8 mouse cellular contexts compared by ENCODE assay signal in the genomic region with DNA sequence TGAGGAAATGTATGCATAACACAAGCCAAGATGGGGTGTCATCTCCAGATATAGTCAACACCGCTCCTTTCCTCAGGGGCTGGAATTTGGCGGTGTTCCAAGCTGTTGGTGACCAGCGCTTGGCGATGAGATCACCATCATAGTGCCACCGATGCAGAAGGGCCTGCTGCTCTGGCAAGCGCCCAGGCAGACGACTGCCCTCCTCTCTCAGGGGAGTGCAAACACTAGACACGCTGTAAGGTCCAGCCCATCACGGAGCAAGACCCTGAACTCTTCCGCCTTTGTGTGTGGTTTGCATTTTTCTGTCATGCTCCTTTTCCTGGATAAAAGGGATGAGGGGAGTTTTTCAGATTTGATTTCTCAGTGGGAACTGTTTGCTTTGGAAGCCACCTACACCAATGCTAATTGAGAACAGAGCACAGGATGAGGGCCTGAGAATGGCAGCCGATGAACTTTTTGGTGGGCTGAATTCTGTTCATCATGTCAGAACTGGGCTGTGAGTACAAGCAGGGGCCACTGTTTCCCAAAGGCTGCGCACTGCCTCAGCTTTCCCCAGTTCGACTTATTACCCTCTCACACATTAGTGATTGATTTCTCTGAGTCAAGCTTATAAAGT.
DNase-seq lines count a peak whose midpoint lies in the region; ATAC-seq and TF ChIP-seq lines count a peak whose summit lies in the region.

No protein-coding gene starts in this region.

- H3K4me1 ChIP-seq in E14TG2a.4 (replicated peaks; ENCODE audit: low read depth, low read length): peaks cover 24% of the 10 kb centered on the region
- H3K4me1 ChIP-seq in embryonic fibroblast, embryonic 13.5 days (ENCODE audit: control insufficient read depth, insufficient read depth, low read length): peaks cover 23% of the 10 kb centered on the region
- peaks cover 23% of the 10 kb centered on the region for H3K4me1 ChIP-seq in hindbrain, embryonic 16.5 days (ENCODE audit: control insufficient read depth, insufficient read depth, low read depth, low read length)
- H3K4me1 ChIP-seq in limb, embryonic 10.5 days: peaks cover 53% of the 10 kb centered on the region
- peaks cover 12% of the 10 kb centered on the region for H3K4me1 ChIP-seq in midbrain, postnatal 0 days (ENCODE audit: insufficient read depth, low read length)

- peak overlapping the region; percentile 69 for H3K4me2 ChIP-seq in hindbrain, embryonic 16.5 days (ENCODE audit: low read length)
- peak overlapping the region; percentile 80 for H3K4me2 ChIP-seq in midbrain, postnatal 0 days (ENCODE audit: low read depth, low read length, poor library complexity, severe bottlenecking)

- peak overlapping the region; percentile 80 for H3K4me3 ChIP-seq in E14TG2a.4 (replicated peaks; ENCODE audit: low read length)
- peak overlapping the region; percentile 51 for H3K4me3 ChIP-seq in embryonic fibroblast, embryonic 13.5 days (ENCODE audit: insufficient read depth, low read length)
- H3K4me3 ChIP-seq in hindbrain, embryonic 16.5 days (ENCODE audit: low read length): peak overlapping the region; percentile 65
- H3K4me3 ChIP-seq in limb, embryonic 10.5 days: peak overlapping the region; percentile 62
- peak overlapping the region; percentile 55 for H3K4me3 ChIP-seq in midbrain, postnatal 0 days (ENCODE audit: low read depth, low read length)

- DNase-seq in adrenal gland, postnatal 14 days: peak; percentile 81
- DNase-seq in limb, embryonic 10.5 days (ENCODE audit: low spot score): no peak
- DNase-seq in midbrain, postnatal 0 days (ENCODE audit: low spot score): peak; percentile 89
- no peak for DNase-seq in spleen, postnatal 36 days (ENCODE audit: low spot score in 2 of 2)
- DNase-seq in ovary, postnatal 10 days (ENCODE audit: low spot score): no peak

- H3K36me3 ChIP-seq in E14TG2a.4 (ENCODE audit: insufficient read depth, low read length): no peaks in the 10 kb centered on the region
- H3K36me3 ChIP-seq in hindbrain, embryonic 16.5 days (ENCODE audit: control insufficient read depth, insufficient read depth, low read length): no peaks in the 10 kb centered on the region
- peaks cover 10% of the 10 kb centered on the region; the same call in 1 of the 2 replicates for H3K36me3 ChIP-seq in limb, embryonic 10.5 days
- H3K36me3 ChIP-seq in midbrain, postnatal 0 days (ENCODE audit: insufficient read depth, low read length): no peaks in the 10 kb centered on the region

- ATAC-seq in hindbrain, embryonic 16.5 days: peak; percentile 78
- peak; percentile 70 for ATAC-seq in midbrain, postnatal 0 days (ENCODE audit: low FRiP score)

- peak overlapping the region; percentile 78 for H3K9ac ChIP-seq in hindbrain, embryonic 16.5 days (ENCODE audit: low read depth, low read length)
- H3K9ac ChIP-seq in midbrain, postnatal 0 days (replicated peaks; ENCODE audit: low read length, poor library complexity, severe bottlenecking): peak overlapping the region; percentile 66; the same call in 1 of the 2 replicates

- no peak for TF ChIP-seq CTCF in E14TG2a.4 (conservative IDR thresholded peaks at IDR 0.05; ENCODE audit: low read length)
- no peak for TF ChIP-seq CTCF in embryonic fibroblast, embryonic 13.5 days (IDR thresholded peaks at IDR 0.05; ENCODE audit: borderline replicate concordance, insufficient read depth, low read length)
- no peak for TF ChIP-seq CTCF in midbrain, postnatal 0 days (IDR thresholded peaks at IDR 0.05)

- TF ChIP-seq POLR2A in embryonic fibroblast, embryonic 13.5 days (IDR thresholded peaks at IDR 0.05; ENCODE audit: low read depth, low read length): no peak

- peaks cover 21% of the 10 kb centered on the region for H3K9me3 ChIP-seq in E14TG2a.4 (ENCODE audit: low read length)
- H3K9me3 ChIP-seq in hindbrain, embryonic 16.5 days (ENCODE audit: control insufficient read depth, low read length): peaks cover 4% of the 10 kb centered on the region
- no peaks in the 10 kb centered on the region for H3K9me3 ChIP-seq in limb, embryonic 10.5 days (replicated peaks)
- H3K9me3 ChIP-seq in midbrain, postnatal 0 days (ENCODE audit: low read length): peaks cover 6% of the 10 kb centered on the region; the same call in 1 of the 2 replicates

- WGBS in hindbrain, embryonic 16.5 days: 18% methylated on average over 13 of the region's 13 CpGs
- WGBS in limb, embryonic 10.5 days: 36% methylated on average over 13 of the region's 13 CpGs
- 17% methylated on average over 13 of the region's 13 CpGs for WGBS in midbrain, postnatal 0 days

- H3K27ac ChIP-seq in embryonic fibroblast, embryonic 13.5 days (ENCODE audit: insufficient read depth, low read length): peak overlapping the region; percentile 73
- H3K27ac ChIP-seq in hindbrain, embryonic 16.5 days (ENCODE audit: low read depth, low read length): peak overlapping the region; percentile 75
- H3K27ac ChIP-seq in limb, embryonic 10.5 days: peak overlapping the region; percentile 91
- H3K27ac ChIP-seq in midbrain, postnatal 0 days (ENCODE audit: low read depth, low read length): no peak overlapping the region

- peaks cover 10% of the 10 kb centered on the region; the same call in 1 of the 2 replicates for H3K27me3 ChIP-seq in E14TG2a.4 (ENCODE audit: insufficient read depth, low read length)
- no peaks in the 10 kb centered on the region for H3K27me3 ChIP-seq in hindbrain, embryonic 16.5 days (replicated peaks; ENCODE audit: control insufficient read depth, insufficient read depth, low read length)
- no peaks in the 10 kb centered on the region for H3K27me3 ChIP-seq in limb, embryonic 10.5 days (ENCODE audit: low read depth, poor library complexity, severe bottlenecking)
- no peaks in the 10 kb centered on the region for H3K27me3 ChIP-seq in midbrain, postnatal 0 days (ENCODE audit: insufficient read depth, low read length)

Comparison
In these comparisons a context has a peak if more than half of its experiments do, and no peak if none do; other contexts are left out.
1. DNase-seq: peak in adrenal gland, postnatal 14 days (single experiment) and midbrain, postnatal 0 days (single experiment); none in limb, embryonic 10.5 days (single experiment), spleen, postnatal 36 days (0 of 2) and ovary, postnatal 10 days (single experiment).
2. Peak in every context shown above with its lines, with median percentiles within 50 percentile points of each other: H3K4me3 ChIP-seq.